Mouse (Mus musculus) CH12.LX (cell line): ENCODE measurements at regions not wholly inside any gene's neighbourhood (a gene's known extent, or its start where the extent isn't known, plus 50 kb on each side); places are given as distances from the start of the nearest gene placed in this dataset.

ENCODE experiments used
- DNase-seq: peaks from one replicate; pipeline ENCODE4 v3.0.0-alpha.2; 2013; ENCODE audit errors: extremely low read depth
- H3K27ac ChIP-seq: 2 replicates; pipeline ENCODE4 v1.5.1; 2012; ENCODE audit warnings: low read depth, mild to moderate bottlenecking, control low read depth, moderate library complexity; ENCODE audit not compliant: insufficient read depth
- H3K27me3 ChIP-seq: replicated peaks from 2 replicates; pipeline ENCODE3; 2012; ENCODE audit warnings: inconsistent platforms
- H3K36me3 ChIP-seq, 2 experiments: replicated peaks in 1 of 2; 2 replicates each; pipeline versions ENCODE3 to v1.6.1; 2012; ENCODE audit warnings: inconsistent platforms in 1 of 2, low read length in 1 of 2, mild to moderate bottlenecking in 1 of 2, mixed read lengths in 1 of 2, moderate library complexity in 1 of 2; ENCODE audit not compliant: control insufficient read depth in 1 of 2, insufficient read depth in 1 of 2
- H3K4me1 ChIP-seq, 2 experiments: 2 replicates each; pipeline ENCODE4 v1.6.1; 2012; ENCODE audit warnings: inconsistent platforms in 1 of 2, moderate library complexity in 1 of 2; ENCODE audit not compliant: insufficient read depth in 2 of 2, control insufficient read depth in 1 of 2
- H3K4me2 ChIP-seq: 2 replicates; pipeline ENCODE4 v1.6.1; 2012; ENCODE audit warnings: low read depth, mild to moderate bottlenecking, control low read depth; ENCODE audit not compliant: poor library complexity, insufficient read depth, severe bottlenecking
- H3K4me3 ChIP-seq, 3 experiments: fragments of 150-350 bp in 1 of 3; sonication (generic) in 1 of 3; replicated peaks in 1 of 3; 2 replicates each; pipeline versions ENCODE3 to v1.5.1; 2011 to 2012; ENCODE audit warnings: low read depth in 2 of 3, low read length in 2 of 3, mild to moderate bottlenecking in 2 of 3, moderate library complexity in 2 of 3, control low read depth in 1 of 3, improper control_type of control experiment in 1 of 3, inconsistent platforms in 1 of 3, mixed read lengths in 1 of 3; ENCODE audit not compliant: poor library complexity in 1 of 3
- H3K79me2 ChIP-seq: replicated peaks from 2 replicates; pipeline ENCODE4 v1.6.1; 2012; ENCODE audit warnings: mild to moderate bottlenecking, moderate library complexity; ENCODE audit not compliant: control insufficient read depth, poor library complexity, insufficient read depth, severe bottlenecking; ENCODE audit errors: extremely low read depth
- H3K9ac ChIP-seq: 2 replicates; pipeline ENCODE4 v1.6.1; 2012; ENCODE audit warnings: low read depth, mild to moderate bottlenecking, control low read depth, moderate library complexity; ENCODE audit not compliant: insufficient read depth
- H3K9me3 ChIP-seq: replicated peaks from 2 replicates; pipeline ENCODE3; 2012; ENCODE audit warnings: low read length, inconsistent platforms, mixed read lengths
- CHD2 ChIP-seq: IDR thresholded peaks from 2 replicates; pipeline ENCODE4 v1.6.1; 2011; ENCODE audit warnings: low read length, improper control_type of control experiment
- CTCF ChIP-seq, 2 experiments: IDR thresholded peaks in 1 of 2; conservative IDR thresholded peaks in 1 of 2; 2 replicates each; pipeline ENCODE4 v1.5.1; 2011 to 2012; ENCODE audit warnings: low read depth in 2 of 2, low read length in 2 of 2, improper control_type of control experiment in 1 of 2, inconsistent platforms in 1 of 2, mild to moderate bottlenecking in 1 of 2, moderate library complexity in 1 of 2
- E2F4 ChIP-seq: IDR thresholded peaks from 2 replicates; pipeline ENCODE4 v1.6.1; 2011; ENCODE audit warnings: low read depth, low read length, improper control_type of control experiment; ENCODE audit not compliant: insufficient replicate concordance
- EP300 ChIP-seq: IDR thresholded peaks from 2 replicates; pipeline ENCODE4 v1.6.1; 2011; ENCODE audit warnings: low read length, improper control_type of control experiment
- JUN ChIP-seq: IDR thresholded peaks from 2 replicates; pipeline ENCODE4 v1.6.1; 2011; ENCODE audit warnings: low read depth, mild to moderate bottlenecking, low read length, improper control_type of control experiment, moderate library complexity; ENCODE audit not compliant: insufficient read depth
- KAT2A ChIP-seq: IDR thresholded peaks from 2 replicates; pipeline ENCODE4 v1.6.1; 2012; ENCODE audit warnings: low read length, improper control_type of control experiment, inconsistent platforms; ENCODE audit not compliant: insufficient replicate concordance
- MAFK ChIP-seq: IDR thresholded peaks from 2 replicates; pipeline ENCODE4 v1.6.1; 2011; ENCODE audit warnings: low read length, improper control_type of control experiment; ENCODE audit not compliant: insufficient replicate concordance
- MAX ChIP-seq: IDR thresholded peaks from 2 replicates; pipeline ENCODE4 v1.6.1; 2011; ENCODE audit warnings: low read length, improper control_type of control experiment
- MEF2A ChIP-seq: IDR thresholded peaks from 2 replicates; pipeline ENCODE4 v1.6.1; 2014; ENCODE audit warnings: low read depth, mild to moderate bottlenecking, inconsistent platforms, low read length, improper control_type of control experiment, borderline replicate concordance
- NELFE ChIP-seq: IDR thresholded peaks from 2 replicates; pipeline ENCODE4 v1.6.1; 2011; ENCODE audit warnings: low read depth, low read length, improper control_type of control experiment
- NRF1 ChIP-seq: IDR thresholded peaks from 2 replicates; pipeline ENCODE4 v1.6.1; 2014; ENCODE audit warnings: low read depth, mild to moderate bottlenecking, inconsistent platforms, low read length, improper control_type of control experiment, moderate library complexity
- PAX5 ChIP-seq: IDR thresholded peaks from 2 replicates; pipeline ENCODE4 v1.6.1; 2012; ENCODE audit warnings: low read length, inconsistent platforms, mixed read lengths
- POLR2A ChIP-seq: IDR thresholded peaks from 2 replicates; pipeline ENCODE4 v1.6.1; 2011; ENCODE audit warnings: low read depth, mild to moderate bottlenecking, improper control_type of control experiment, low read length
- POLR2AphosphoS2 ChIP-seq: IDR thresholded peaks from 2 replicates; pipeline ENCODE4 v1.6.1; 2011; ENCODE audit warnings: low read depth, low read length, improper control_type of control experiment
- RAD21 ChIP-seq: IDR thresholded peaks from 2 replicates; pipeline ENCODE4 v1.6.1; 2011; ENCODE audit warnings: low read depth, mild to moderate bottlenecking, low read length, improper control_type of control experiment, moderate library complexity
- SIN3A ChIP-seq: IDR thresholded peaks from 2 replicates; pipeline ENCODE4 v1.6.1; 2012; ENCODE audit warnings: low read length, improper control_type of control experiment, inconsistent platforms
- SMC3 ChIP-seq: IDR thresholded peaks from 2 replicates; pipeline ENCODE4 v1.6.1; 2011; ENCODE audit warnings: low read depth, low read length, improper control_type of control experiment
- TCF12 ChIP-seq: IDR thresholded peaks from 2 replicates; pipeline ENCODE4 v1.6.1; 2014; ENCODE audit warnings: low read depth, mild to moderate bottlenecking, inconsistent platforms, low read length, improper control_type of control experiment
- UBTF ChIP-seq: IDR thresholded peaks from 2 replicates; pipeline ENCODE4 v1.6.1; 2012; ENCODE audit warnings: low read depth, mild to moderate bottlenecking, inconsistent platforms, low read length, improper control_type of control experiment, moderate library complexity
- ZC3H11A ChIP-seq: IDR thresholded peaks from 2 replicates; pipeline ENCODE4 v1.6.1; 2012; ENCODE audit warnings: low read depth, mild to moderate bottlenecking, inconsistent platforms, low read length, improper control_type of control experiment
- ZMIZ1 ChIP-seq: IDR thresholded peaks from 2 replicates; pipeline ENCODE4 v1.6.1; 2012; ENCODE audit warnings: low read depth, mild to moderate bottlenecking, inconsistent platforms, low read length, improper control_type of control experiment
- dilution Hi-C: fragments of 300-500 bp; cut with MboI; formaldehyde crosslinking; loops from 2 replicates; pipeline ENCODE4 v1.14.3; 2020; ENCODE audit warnings: low sequenced_read_pairs; ENCODE audit not compliant: extremely low pct_unique_long_range_greater_than_20kb, extremely low pct_ligation_motif_present
- in situ Hi-C: fragments of 300-500 bp; cut with MboI; formaldehyde crosslinking; loops from 3 replicates; pipeline ENCODE4 v1.14.3; 2019; ENCODE audit warnings: low sequenced_read_pairs, low pct_ligation_motif_present, low pct_unique_long_range_greater_than_20kb, mixed read lengths

GRCm38 (mm10) chr8:92427801-92428200 is 70.4 kb downstream of the Irx5 start:
- no peaks in the 10 kb centered on the region for H3K4me1 ChIP-seq
- no peak overlapping the region for H3K27ac ChIP-seq
- no peak overlapping the region for H3K9ac ChIP-seq
- H3K4me2 ChIP-seq: no peak overlapping the region
- no peak for DNase-seq
- no peak for TF ChIP-seq ZC3H11A
- TF ChIP-seq TCF12: no peak
- no peak for TF ChIP-seq CTCF (conservative IDR thresholded peaks at IDR 0.05 in 1 of 2, IDR thresholded peaks at IDR 0.05 in 1 of 2; ENCODE audit: low read depth in 2 of 2, low read length in 2 of 2)
- TF ChIP-seq E2F4: no peak
- no peak overlapping the region for H3K4me3 ChIP-seq
- dilution Hi-C loops: no loop called here
- peaks cover 82% of the 10 kb centered on the region for H3K9me3 ChIP-seq
- H3K27me3 ChIP-seq: no peaks in the 10 kb centered on the region
- H3K36me3 ChIP-seq: no peaks in the 10 kb centered on the region
- no peaks in the 10 kb centered on the region for H3K79me2 ChIP-seq
- in situ Hi-C loops: no loop called here

DNA sequence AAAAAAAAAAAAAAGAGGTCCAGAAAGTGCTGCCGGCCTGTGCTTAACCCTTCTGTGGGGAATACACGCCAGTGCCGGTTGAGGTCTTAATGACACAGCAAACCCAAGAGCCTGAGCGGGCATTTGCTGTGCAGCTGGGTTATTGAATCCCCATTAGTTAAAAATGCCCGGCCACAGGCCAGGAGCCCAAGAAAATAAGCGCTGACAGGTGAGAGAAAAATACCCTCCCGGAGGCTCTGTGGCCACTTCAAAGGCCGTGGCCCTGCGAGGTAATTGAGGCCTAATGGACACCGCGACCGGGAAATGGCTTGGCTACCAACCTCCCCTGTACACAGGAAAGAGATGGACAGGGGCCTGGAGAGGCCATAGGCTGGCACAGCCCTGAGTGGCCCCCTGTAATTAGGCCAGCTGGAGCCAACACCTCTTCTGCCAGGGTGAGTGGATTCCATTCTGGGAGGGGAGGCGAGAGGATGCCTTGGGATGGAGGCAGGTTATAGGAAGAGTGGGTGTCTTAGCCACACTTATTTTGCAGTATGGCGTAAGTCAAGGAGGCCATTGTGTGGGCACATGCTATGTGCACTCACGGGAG is 79.7 kb downstream of the Irx5 start:
- H3K9me3 ChIP-seq: peaks cover 79% of the 10 kb centered on the region
- H3K27me3 ChIP-seq: no peaks in the 10 kb centered on the region
- H3K9ac ChIP-seq: no peak overlapping the region
- no peaks in the 10 kb centered on the region for H3K79me2 ChIP-seq
- H3K4me1 ChIP-seq: no peaks in the 10 kb centered on the region
- TF ChIP-seq TCF12 (no peak), JUN (no peak), POLR2A (no peak), NELFE (no peak), EP300 (no peak), NRF1 (no peak), CTCF (conservative IDR thresholded peaks at IDR 0.05 in 1 of 2, IDR thresholded peaks at IDR 0.05 in 1 of 2; ENCODE audit: low read depth in 2 of 2, low read length in 2 of 2) (no peak), MAX (no peak), MEF2A (no peak), MAFK (no peak), ZMIZ1 (no peak)
- dilution Hi-C loops (no loop called here), in situ Hi-C loops (no loop called here)
- no peak overlapping the region for H3K27ac ChIP-seq
- DNase-seq: no peak
- H3K4me2 ChIP-seq: no peak overlapping the region
- no peak overlapping the region for H3K4me3 ChIP-seq
- no peaks in the 10 kb centered on the region for H3K36me3 ChIP-seq

DNA sequence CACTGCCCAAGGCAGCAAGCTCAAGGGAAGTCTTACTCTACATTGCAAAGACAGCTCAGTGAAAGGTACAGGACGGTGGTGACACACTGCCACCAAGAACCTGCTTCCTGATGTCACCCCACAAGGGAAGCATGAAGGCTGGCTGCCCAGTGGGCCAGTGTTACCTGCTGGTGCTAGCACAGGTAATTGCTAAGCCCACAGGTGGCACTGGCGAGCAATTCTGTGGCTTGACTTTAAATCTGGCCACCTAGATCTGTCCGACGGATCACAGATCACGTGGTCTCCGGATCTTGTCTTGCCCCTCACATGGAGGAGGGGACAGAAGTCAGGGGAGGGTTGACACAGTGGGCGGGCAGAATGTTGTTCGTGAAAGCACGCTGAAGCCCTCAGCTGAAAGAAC is 80.9 kb downstream of the Irx5 start:
- no peak for DNase-seq
- H3K27me3 ChIP-seq: no peaks in the 10 kb centered on the region
- H3K4me2 ChIP-seq: no peak overlapping the region
- H3K4me3 ChIP-seq: no peak overlapping the region
- dilution Hi-C loops: no loop called here
- in situ Hi-C loops: no loop called here
- no peak overlapping the region for H3K9ac ChIP-seq
- H3K79me2 ChIP-seq: no peaks in the 10 kb centered on the region
- no peaks in the 10 kb centered on the region for H3K36me3 ChIP-seq
- no peak overlapping the region for H3K27ac ChIP-seq
- H3K9me3 ChIP-seq: peaks cover 87% of the 10 kb centered on the region
- TF ChIP-seq TCF12: no peak
- no peak for TF ChIP-seq POLR2A
- TF ChIP-seq SMC3: no peak
- TF ChIP-seq SIN3A: no peak
- TF ChIP-seq CTCF (conservative IDR thresholded peaks at IDR 0.05 in 1 of 2, IDR thresholded peaks at IDR 0.05 in 1 of 2; ENCODE audit: low read depth in 2 of 2, low read length in 2 of 2): no peak
- TF ChIP-seq POLR2AphosphoS2: no peak
- no peak for TF ChIP-seq KAT2A
- TF ChIP-seq RAD21: no peak
- no peak for TF ChIP-seq MAX
- no peak for TF ChIP-seq CHD2
- TF ChIP-seq NRF1: no peak
- no peak for TF ChIP-seq MEF2A
- no peak for TF ChIP-seq PAX5
- no peak for TF ChIP-seq UBTF
- no peak for TF ChIP-seq ZC3H11A
- TF ChIP-seq EP300: no peak
- no peak for TF ChIP-seq NELFE
- no peaks in the 10 kb centered on the region for H3K4me1 ChIP-seq
